Mouse (Mus musculus): Measurements from ENCODE around the gene Kidins220. TPM values are rescaled to one million over a fixed set of nuclear protein-coding genes. Genes with fewer than 3 reads are reported as not detected.

Kidins220 gene
- total RNA-seq, 1 experiment from 2014 or later = 108 TPM

Other genes starting within 250 kb of the Kidins220 start
- gene Mboat2, start 144.0 kb upstream of the Kidins220 start, total RNA-seq (2017) = 20.1 and 23.3 TPM in 2 replicates
- gene Id2, start 122.2 kb downstream of the Kidins220 start, total RNA-seq (2017) = 29.3 and 30.9 TPM in 2 replicates

Measured in hematopoietic stem cell, adult 5-6 weeks (primary cell).